Mouse (Mus musculus): ENCODE data around the gene Hist2h3b.
"Not testable (repeated sequence)": the region's sequence is repeated elsewhere in the genome, so short reads cannot be mapped to it uniquely, and the experiment has no call there.

Hist2h3b gene

GRCm38 (mm10) chr3:96262216-96262875, 6.1 kb upstream of the Hist2h3b start:
- DNase-seq (ENCODE audit: extremely low spot score, low read depth, low spot score): no peak

GRCm38 (mm10) chr3:96262979-96263550, 5.4 kb upstream of the Hist2h3b start, which contains the start of gene Hist2h4:
Gene Hist2h4 (minus strand): TSS chr3:96263311.
- DNase-seq (ENCODE audit: extremely low spot score, low read depth, low spot score): no peak

DNA sequence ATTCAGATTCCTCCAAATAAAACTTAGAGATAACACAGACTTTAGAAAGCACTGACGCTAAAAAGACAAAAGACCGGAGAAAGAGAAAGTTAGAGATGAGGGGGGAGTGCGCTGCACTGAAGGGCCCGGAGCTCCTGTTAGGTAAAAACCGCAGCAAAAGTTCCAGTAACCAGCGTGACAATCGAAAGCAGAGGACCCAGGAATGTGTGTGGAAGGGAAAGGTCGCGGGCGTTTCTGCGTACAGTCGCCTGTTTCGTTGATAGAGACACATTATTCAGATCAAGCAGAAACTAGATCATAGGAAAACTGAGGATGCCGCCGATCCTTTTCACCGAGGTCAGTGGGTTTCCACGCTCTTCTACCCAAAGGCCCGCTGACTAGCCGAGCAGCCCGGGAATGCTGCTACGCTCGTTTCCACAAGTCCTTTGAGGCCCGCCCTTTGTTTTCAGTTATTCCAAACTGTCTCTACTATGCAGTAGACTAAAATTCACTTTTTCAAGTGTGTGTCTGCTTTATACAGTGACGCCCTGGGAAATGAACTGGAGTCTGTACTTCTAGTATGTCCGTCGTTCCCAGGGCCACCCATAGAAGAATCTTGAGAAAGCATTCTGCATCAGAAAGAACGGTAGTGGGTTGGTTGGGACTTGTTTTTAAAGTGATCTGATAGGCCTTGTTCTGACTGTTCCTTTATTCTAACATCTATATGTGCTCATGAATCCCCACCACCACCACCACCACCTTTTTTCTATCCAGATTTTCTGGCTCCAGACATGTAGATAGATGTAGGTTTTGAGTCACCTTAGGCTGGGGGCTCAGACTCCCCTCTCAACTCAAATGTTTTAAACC, 4.7 kb upstream of the Hist2h3b start:
- DNase-seq (ENCODE audit: extremely low spot score, low read depth, low spot score): no peak

DNA sequence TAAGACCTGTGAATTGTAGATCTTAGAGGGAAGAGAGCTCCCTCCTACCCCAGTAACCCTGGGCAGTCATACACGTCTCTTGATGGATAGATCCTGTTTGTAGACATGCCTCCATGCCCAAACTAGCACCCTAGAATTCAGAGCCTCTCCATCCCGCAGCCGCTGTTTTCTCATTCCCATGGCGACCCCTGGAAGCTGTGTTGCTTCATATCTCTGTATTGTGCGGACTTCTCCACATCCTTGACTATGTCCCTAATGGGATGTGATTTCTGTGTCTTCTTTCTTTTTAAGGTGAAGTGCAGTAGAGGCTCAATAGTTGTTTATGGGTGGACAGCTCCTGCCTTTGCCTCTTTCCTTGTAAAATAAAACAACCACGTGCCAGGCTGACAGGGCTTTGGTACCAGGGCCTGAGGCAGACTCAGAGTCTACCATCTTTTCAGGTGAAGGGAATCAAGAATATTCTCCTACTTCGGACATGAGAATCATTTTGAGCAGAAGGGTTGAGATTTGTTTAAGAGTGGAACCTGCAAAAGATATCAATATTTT, 4.0 kb upstream of the Hist2h3b start:
- no peak for DNase-seq (ENCODE audit: extremely low spot score, low read depth, low spot score)

DNA sequence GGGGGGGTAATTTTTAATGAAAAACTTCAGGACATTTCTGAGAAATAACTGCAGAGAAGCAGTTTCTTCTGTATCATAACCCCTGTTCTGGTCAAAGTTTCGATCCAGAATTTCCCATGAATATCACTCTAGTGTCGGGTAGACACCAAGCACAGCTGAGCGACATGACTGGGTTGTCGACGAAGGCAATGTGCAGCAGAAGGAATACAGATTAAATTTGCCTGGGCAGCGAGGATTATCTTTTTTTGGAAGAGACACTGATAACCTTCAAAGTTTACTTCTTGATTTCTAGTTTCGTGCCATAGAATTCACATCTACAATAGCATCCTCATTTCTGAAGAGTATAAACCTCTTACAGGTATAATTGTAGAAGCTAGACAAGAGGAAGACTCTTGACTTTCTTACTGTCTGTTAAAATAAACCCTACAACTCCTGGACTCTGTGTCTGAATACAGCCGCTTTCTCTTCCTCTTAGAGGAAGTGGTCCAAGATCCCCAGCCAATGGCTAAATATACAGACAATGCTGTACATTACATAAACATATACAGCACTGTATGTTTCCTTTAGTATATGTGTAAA, 2.2 kb upstream of the Hist2h3b start:
- no peak for DNase-seq (ENCODE audit: extremely low spot score, low read depth, low spot score)

DNA sequence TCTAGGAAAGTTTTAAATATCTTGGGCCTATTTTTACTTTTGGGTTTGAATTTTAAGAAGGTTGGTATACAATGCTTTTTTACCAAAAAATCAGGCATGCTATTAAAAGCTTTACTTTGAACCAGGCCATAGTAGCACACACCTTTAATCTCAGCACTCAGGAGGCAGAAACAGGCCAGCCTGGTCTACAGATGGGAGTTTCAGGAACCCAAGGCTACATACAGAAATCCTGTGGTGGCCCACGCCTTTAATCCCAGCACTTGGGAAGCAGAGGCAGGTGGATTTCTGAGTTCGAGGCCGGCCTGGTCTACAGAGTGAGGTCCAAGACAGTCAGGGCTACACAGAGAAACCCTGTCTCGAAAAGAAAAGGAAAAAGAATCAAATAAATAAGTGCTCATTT, 913 bp upstream of the Hist2h3b start:
- DNase-seq (ENCODE audit: extremely low spot score, low read depth, low spot score): no peak

DNA sequence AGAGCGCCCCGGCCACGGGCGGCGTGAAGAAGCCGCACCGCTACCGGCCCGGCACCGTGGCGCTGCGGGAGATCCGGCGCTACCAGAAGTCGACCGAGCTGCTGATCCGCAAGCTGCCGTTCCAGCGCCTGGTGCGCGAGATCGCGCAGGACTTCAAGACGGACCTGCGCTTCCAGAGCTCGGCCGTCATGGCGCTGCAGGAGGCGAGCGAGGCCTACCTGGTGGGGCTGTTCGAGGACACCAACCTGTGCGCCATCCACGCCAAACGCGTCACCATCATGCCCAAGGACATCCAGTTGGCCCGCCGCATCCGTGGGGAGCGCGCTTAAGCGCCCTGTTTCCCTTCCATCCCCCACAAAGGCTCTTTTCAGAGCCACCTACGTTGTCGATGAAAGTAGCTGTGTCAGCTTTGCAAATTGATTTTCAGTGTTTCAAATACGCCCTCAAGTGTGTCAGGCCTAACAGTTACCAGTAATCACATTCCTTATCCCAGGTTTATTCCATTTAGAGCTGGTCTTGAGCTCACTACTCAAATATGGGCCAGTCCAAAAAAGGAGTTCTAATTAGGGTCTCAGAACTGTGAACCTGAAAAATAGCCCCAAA, 423 bp downstream of the Hist2h3b start:
- not testable (repeated sequence) for DNase-seq (ENCODE audit: extremely low spot score, low read depth, low spot score)

DNA sequence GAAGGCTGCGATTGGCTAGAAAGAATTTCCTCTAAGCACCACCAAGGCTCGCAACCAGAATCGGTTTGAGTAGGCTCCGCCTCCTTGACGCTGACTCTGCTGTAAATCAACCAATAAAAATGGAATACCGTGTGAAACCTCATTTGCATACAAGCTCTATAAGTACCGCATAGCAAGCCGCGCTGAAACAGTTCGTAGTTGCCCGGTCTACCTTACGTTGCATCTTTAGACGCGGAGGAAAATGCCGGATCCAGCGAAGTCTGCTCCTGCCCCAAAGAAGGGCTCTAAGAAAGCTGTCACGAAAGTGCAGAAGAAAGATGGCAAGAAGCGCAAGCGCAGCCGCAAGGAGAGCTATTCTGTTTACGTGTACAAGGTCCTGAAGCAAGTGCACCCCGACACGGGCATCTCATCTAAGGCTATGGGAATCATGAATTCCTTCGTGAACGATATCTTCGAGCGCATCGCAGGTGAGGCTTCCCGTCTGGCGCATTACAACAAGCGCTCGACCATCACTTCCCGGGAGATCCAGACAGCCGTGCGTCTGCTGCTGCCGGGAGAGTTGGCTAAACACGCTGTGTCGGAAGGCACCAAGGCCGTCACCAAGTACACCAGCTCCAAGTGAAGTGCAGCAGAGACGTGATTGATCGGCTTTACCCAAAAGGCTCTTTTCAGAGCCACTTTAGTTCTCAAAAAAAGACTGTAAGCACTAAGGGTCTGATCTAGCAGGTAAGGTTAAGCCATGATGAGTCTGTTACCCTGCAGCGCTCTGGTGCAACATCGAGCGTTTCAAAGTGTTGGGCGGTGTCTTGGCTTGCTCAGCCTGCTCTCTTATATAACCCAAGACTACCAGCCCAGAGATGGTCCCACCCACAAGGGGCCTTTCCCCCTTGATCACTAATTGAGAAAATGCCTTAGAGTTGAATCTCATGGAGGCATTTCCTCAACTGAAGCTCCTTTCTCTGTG, 1.3 kb downstream of the Hist2h3b start, which contains the start of gene Hist2h2bb:
Hist2h2bb (plus strand) TSS at position 242 of the 964 bp plus-strand sequence.
- DNase-seq (ENCODE audit: extremely low spot score, low read depth, low spot score): peak; percentile 99

- no peak for DNase-seq (ENCODE audit: extremely low spot score, low read depth, low spot score)
Measured at GRCm38 (mm10) chr3:96273591-96274465, 5.4 kb downstream of the Hist2h3b start.

- no peak for DNase-seq (ENCODE audit: extremely low spot score, low read depth, low spot score)
Measured at GRCm38 (mm10) chr3:96277428-96277799, 9.0 kb downstream of the Hist2h3b start.

- peak; percentile 88 for DNase-seq (ENCODE audit: extremely low spot score, low read depth, low spot score)
Measured at GRCm38 (mm10) chr3:96277800-96278624, 9.6 kb downstream of the Hist2h3b start.

GRCm38 (mm10) chr3:96280660-96281059, 12.2 kb downstream of the Hist2h3b start:
- no peak for DNase-seq (ENCODE audit: extremely low spot score, low read depth, low spot score)

DNA sequence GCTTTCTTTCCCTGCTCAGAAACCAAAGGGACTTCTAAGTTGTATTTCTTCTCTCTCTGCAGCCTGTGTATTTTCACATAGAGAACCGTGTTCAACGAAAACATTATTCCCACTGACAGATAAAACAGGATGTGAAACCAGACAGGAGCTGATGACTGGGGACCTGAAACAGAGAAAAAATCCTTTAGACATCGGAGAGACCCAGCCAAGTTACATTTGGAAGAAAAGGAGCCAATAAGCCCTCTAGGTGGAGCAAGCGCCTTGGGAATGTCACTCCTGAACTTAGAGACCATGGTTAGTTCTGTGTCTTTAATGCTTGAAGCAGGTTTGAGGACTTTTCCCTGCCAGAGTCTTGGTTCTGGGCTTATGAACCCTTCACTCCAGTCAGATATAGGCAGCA, 16.0 kb downstream of the Hist2h3b start:
- no peak for DNase-seq (ENCODE audit: extremely low spot score, low read depth, low spot score)

GRCm38 (mm10) chr3:96287334-96287733, 18.9 kb downstream of the Hist2h3b start:
- not testable (repeated sequence) for DNase-seq (ENCODE audit: extremely low spot score, low read depth, low spot score)

- no peak for DNase-seq (ENCODE audit: extremely low spot score, low read depth, low spot score)
Measured at GRCm38 (mm10) chr3:96289201-96289600, 20.7 kb downstream of the Hist2h3b start.

DNA sequence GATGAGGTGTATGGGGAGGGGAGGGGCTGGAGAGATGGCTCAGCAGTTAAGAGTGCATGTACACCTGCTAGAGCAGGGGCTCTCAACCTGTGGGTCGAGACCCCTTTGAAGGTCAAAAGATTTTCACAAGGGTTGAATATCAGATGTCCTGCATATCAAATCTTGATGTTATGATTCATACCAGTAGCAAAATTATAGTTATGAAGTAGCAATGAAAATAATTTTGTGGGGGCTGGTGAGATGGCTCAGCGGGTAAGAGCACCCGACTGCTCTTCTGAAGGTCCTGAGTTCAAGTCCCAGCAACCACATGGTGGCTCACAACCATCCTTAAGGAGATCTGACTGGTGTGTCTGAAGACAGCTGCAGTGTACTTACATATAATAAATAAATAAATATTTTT, 22.3 kb downstream of the Hist2h3b start:
- not testable (repeated sequence) for DNase-seq (ENCODE audit: extremely low spot score, low read depth, low spot score)

- no peak for DNase-seq (ENCODE audit: extremely low spot score, low read depth, low spot score)
Measured at GRCm38 (mm10) chr3:96292641-96293040, 24.2 kb downstream of the Hist2h3b start.

DNA sequence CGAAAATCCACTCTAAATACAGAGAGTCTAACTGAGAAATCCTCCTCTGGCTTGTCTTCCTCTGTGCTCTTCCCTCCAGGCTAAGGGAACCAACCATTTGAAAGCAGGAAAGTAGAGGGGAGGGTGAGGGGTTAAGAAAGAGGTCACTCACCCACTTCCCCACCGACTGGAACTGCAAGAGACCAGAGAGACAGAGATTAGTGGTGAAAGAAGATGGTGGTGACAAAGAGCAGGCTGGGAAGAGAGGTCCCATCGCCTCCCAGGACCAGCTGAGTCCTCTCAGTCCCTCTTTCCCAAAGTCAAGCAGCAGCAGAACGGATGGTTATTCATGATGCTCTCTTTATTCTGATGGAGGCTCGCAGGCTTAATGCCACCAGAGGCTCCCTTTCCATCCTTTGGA, 24.9 kb downstream of the Hist2h3b start:
- no peak for DNase-seq (ENCODE audit: extremely low spot score, low read depth, low spot score)

Measured in hindlimb bud, embryonic 11.5 days (tissue).